Mouse (Mus musculus): ENCODE results near the gene Cyb5r3.

DNA sequence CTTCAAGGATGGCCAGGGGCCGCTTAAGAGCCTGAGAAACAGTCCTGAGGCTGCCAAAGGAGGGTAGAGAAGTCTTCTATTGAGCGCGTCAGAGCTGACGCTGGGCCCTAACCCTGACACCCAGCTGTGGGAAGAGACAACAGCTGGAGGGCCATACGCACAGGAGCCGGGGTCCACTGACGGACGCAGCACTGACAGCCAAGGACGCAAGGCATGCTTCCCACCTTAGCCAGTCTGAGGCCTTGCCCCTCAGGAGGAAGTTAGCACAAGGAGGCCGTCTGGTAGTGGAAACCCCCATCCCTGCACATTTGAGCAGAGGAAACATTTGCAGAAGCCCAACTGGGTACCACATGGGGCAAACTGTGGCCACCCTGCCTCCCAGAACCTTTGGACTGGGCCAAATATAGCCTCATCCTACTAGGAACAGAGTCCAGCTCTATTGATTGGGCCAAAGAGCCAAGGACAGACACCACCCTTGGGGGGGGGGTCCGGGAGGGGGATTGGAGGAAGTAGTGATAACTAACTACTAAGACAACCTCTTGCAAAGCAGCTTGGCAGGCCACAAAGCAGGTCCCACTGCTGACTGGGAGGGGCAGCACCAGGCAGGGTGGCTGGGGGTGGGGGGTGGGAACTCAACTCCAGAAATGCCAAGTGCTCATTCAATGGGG lies 9.4 kb downstream of the Cyb5r3 start:
- TF ChIP-seq EP300 (IDR thresholded peaks at IDR 0.05; ENCODE audit: insufficient read depth, low read depth, low read length) = no peak
- TF ChIP-seq CTCF (IDR thresholded peaks at IDR 0.05) = no peak
- no peak for TF ChIP-seq POLR2A (IDR thresholded peaks at IDR 0.05; ENCODE audit: insufficient read depth, low read depth, low read length)
